Mouse (Mus musculus) ovary, adult 18-20 months (tissue): ENCODE results near the gene Rgcc.

ENCODE experiments used
- DNase-seq: peaks from one replicate; pipeline ENCODE4 v3.0.0; 2022; ENCODE audit warnings: low spot score, mixed read lengths

Rgcc gene

DNA sequence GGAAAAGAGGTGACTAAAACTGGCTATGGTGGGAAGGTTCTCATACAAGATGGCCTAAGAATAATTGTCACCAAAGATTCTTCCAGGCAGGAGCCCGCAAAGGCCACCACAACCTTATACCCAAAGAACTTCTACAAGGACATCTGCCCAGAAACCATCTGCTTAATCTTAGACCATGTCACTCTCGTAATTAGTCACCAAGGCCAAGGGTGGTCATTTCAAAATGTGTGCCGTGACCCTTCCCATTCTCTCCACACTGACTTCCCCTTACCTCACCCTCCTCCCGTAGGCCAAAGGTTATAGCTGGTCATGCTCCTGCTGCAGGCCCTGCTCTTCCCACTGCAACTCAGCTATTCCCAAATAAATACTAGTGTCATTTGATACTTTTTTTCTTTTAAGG, 22.5 kb downstream of the Rgcc start:
- no peak for DNase-seq

DNA sequence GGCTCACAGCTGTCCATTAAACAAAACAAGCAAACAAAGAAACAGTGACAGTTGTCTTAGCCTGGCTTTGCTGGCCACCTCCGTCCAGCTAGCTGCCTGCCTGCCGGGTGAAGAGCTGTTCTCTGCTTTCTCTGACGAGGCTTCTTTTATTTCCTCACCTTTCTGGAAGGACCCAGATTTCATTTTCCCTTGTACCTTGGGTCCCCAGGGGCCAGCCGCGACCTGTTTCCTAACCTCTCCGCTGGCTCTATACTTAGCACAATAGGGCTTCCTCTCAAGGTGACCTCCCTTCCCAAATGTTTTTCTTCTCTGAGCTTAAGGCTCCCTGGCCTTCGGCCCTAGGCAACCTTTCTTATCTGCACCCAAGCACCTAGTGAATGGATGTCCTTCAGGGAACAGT, 23.5 kb downstream of the Rgcc start:
- no peak for DNase-seq

GRCm38 (mm10) chr14:79275870-79276395, 25.5 kb downstream of the Rgcc start:
- no peak for DNase-seq

DNA sequence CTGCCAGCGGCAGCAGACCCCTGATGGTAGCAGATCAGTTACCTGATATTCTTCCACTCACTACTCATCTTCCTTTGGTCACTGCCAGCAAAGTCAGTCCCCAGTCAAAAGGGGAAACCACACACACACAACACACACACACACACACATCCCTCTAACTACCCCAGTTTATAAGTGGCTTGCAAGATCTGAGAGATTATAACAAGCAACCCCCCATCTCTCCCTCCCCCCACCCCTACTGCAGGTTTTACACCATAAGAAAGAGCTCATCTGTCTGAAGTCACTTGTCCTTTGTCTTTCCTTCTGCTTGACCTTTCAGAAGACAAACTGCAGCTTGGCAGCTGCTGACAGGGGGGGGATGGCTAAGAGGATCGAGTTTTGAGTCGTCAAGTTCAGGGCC, 26.0 kb downstream of the Rgcc start:
- DNase-seq, result no peak

DNA sequence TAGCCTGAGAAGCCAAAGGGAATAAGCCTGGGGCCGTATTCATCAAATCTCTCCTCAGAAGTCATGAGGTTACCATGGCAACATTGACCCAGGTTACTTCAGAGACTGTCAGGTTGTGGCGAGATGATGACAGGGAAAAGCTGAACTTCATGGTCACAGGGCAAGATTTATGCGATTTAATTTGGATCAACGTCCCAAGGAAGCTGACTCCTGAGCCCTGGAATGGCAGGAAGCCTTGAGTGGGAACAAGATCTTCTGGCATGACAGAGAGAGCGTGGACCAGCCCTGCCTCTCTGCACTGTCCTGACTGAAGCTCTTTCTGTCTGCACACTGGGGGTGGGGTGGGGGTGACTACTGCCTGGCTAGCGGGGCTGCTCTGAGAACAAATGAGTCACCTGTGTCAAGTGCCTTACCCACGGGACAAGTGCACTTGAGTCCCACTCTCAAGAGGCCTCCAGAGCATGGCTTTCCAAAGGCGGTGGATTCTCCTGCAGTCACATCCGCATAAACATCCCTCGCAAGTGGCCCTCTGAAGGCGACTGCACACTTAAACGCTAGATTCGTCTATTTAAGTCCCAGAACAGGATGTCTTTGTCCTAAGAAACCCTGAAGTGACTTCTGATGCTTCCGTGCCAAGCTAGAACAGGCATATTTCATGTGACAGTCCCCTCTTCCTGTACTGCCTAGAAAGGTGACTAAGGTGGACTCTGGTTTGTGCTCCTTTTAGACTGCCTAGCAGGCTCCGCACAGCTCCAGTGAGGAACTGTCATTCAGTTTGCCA, 27.6 kb downstream of the Rgcc start:
- no peak for DNase-seq

DNA sequence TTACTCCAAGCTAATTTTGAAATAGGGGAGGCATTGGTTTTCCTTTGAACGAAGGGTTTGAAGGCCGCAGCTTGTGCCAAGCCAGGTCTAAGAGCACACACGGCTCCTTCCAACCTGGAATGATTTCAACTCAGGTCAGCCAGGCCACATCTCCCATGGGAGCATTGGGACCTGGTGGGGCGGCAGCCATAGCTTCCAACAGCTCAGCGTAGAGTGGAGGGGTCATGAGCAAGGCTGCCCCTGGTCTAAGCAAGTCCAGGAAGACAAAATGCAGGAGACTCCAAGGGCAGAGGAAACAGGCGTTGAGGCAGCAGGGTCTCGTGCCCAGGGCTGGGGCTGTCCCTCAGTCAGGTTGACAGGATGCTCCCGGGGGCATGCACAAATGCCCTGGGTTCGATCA, 28.5 kb downstream of the Rgcc start:
- no peak for DNase-seq

DNA sequence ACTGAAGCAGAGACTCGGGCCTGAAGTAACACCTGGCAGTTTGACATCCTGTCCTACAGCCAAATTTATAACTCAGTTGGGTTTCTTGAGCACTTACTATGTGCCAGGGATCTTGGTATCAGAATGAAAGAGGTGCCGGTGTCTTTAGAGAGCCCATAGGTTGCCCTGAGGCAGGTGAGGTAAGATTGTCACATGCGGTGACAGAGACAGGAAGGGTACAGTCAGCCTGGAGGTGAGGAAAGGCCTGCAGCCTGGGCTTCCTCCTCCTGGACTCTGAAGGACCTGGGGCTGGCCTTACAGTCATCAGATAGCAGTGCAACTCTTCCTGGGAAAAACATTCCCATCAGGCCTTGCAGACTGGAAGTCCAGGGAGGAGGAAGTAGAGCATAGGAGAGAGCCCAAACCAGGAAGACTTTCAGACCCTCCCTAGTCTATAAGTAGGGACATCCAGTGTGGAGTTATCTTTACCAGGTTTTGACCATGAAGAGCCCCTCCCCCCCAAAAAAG, 29.2 kb downstream of the Rgcc start:
- DNase-seq, result no peak

- no peak for DNase-seq
Measured at GRCm38 (mm10) chr14:79269551-79269950, 31.9 kb downstream of the Rgcc start.

GRCm38 (mm10) chr14:79267878-79268277, 33.6 kb downstream of the Rgcc start:
- DNase-seq, result no peak

DNA sequence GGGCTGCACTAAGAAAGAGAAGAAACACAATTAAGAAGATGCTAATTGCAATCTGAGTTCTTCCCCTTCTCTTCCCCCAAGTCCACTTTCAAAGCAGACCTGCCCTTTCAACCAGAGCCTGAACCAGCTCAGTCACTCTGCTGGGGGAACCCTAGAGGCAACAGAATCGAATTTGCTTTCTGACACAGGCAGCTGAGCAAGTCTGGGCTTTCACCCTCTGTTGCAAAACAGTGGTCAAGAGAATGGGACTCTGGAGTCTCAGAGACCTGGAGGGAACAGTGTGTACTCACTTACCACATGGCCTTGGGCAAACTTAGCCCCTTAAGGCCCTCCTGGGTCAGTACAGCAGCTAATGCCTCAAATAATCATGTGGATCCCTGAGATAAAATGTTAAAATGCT, 34.1 kb downstream of the Rgcc start:
- DNase-seq, result no peak

DNA sequence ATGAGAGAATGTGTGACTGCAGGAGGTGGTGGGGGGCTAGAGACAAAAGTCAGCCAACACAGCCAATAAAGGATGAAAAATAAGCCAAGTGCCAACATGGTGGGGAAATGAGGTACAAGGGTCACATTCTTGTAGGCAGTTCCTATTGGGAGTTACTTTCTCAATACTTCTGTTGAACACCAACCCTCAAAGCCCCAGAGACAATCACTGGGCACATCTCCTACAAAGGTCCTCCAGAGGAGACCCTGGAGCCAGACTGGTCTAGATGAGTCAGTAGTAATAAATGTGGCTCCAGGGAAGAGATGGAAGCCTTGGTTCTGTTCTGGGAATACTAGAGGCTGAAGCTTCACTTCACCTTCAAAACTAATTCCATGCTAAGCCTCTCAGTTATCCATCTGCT, 35.0 kb downstream of the Rgcc start:
- no peak for DNase-seq

- no peak for DNase-seq
Measured at GRCm38 (mm10) chr14:79265738-79266137, 35.7 kb downstream of the Rgcc start.

GRCm38 (mm10) chr14:79263321-79263720, 38.1 kb downstream of the Rgcc start:
- DNase-seq, result peak; percentile 72

- DNase-seq, result peak; percentile 64
Measured at GRCm38 (mm10) chr14:79262677-79263076, 38.8 kb downstream of the Rgcc start.

DNA sequence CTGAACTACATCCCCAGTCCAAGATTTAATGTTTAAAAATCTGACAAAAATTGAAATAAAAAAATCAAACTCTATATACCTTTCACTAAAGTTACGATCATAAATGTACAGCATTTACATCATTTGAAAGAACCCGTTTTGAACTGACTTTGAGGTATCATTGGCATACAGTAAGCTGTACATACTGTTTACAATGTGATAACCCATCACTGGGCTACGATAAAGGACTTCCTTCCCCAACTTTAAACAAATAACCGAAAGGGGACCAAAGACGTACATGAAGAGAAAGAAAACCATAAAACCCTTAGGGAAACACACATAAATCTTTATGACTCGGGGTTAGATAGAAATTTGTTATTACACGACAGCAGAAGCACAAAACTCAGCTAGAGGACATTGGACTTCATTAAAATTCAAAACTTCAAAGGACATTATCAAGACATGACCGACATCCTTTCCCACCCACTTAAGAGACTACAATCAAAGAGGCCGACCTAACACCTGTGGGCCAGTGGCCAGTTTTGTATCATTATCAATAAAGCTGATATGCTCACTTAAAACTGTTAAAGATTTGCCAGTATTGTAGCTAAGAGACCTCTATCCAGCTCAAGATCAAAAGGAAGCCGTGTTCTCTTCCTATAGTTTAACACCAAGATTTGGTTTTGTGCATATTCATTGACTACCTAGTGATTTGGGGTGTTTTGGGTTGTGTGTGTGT, 42.2 kb downstream of the Rgcc start:
- DNase-seq, result no peak

GRCm38 (mm10) chr14:79256656-79257055, 44.8 kb downstream of the Rgcc start:
- DNase-seq, result peak; percentile 54

DNA sequence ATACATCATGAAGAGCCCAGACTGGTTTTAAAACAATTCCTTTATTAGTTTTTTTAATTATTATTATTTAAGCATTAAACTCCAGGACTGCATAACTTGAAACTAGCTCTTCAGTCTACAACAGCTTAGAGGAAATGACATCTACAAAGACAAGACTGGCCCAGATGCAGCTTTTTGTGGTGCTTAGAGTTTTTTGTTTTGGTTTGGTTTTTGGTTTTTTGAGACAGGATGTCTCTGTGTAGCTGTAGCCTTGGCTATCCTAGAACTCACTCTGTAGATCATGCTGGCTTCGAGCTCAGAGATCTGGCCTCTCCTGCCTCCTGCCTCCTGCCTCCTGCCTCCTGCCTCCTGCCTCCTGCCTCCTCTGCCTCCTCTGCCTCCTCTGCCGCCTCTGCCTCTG, 45.7 kb downstream of the Rgcc start:
- no peak for DNase-seq

DNA sequence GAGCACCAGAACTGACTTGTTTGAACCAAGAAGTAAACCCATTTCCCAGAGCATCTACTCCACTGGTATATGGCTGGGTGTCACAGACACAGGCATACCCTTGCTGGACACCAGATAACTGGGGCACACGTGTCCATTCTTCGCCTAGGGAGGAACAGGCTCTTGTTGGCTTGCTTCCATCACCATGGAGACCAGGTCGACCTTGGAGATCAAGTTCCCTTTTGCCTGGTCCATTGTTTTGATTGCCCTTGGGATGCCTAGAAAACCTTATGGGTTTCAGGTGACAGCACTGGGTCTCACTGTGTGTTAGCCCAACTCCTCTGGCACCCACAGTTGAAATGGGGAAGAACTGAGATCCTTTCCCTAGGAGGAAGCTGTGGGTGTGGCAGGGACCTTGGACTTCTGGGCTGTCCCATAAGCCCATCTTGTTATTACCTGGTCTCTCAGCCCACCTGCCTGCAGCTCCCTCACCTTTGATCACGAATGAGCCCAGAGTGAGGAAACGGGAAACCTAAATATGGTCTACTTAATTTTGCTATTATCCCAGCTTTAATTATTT, 49.6 kb downstream of the Rgcc start:
- DNase-seq, result no peak

- DNase-seq, result peak; percentile 24
Measured at GRCm38 (mm10) chr14:79244571-79244970, 56.9 kb downstream of the Rgcc start.

DNA sequence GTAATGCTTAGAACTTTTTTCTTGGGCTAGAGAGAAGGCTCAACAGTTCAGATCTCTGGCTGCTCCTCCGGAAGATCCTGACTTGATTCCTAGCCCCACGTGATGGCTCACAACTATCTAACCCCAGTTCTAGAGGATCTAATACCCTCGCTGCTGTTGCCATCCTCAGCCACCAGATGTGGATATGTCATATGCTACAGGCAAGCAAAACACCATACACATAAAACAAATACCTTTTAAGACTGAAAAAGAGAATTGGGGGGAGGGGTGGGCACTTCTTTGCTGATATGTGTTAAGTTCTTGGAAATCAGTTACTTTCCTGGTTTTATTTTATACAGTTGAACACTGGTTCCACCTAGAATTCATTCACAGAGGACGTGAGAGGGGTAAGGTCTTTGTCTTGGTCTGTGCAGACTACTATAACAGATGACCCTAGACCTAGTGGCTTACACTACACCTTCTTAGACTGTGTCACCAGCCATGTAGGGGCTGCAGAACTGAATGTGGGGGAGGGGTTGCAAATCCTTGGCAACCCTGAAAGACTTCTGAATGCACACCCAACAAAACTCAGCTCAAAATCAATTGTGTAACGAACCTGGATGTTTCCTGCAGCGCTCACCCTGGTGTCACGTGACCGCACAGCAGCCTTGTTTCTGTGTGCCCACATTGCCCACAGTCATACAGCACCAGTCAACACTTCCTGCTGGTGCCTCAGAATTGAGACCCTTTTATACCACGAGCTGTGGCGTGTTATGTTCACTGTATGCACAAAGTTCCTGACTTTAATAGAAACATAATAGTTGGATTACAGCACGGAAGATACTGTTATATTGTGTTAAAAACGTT, 58.2 kb downstream of the Rgcc start:
- no peak for DNase-seq

DNA sequence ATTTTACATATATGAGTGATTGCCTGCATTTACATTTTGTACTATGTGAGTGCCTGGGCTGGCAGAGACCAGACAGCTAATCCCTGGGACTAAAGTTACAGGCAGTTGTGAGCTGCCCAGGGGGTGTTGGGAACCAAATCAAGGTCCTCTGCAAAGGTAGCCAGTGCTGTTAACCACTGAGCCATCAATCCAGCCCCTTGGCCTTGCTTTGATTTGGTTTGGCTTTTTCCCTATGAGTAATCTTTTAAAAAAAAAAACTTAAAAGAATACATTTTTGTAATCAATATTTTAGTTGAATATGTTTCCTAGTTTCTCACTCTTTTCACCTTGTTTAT, 59.1 kb downstream of the Rgcc start:
- DNase-seq, result no peak
